Mouse (Mus musculus): ENCODE results near the gene Tmem79.
"Not testable (repeated sequence)": the region's sequence is repeated elsewhere in the genome, so short reads cannot be mapped to it uniquely, and the experiment has no call there.

Gene Tmem79

DNA sequence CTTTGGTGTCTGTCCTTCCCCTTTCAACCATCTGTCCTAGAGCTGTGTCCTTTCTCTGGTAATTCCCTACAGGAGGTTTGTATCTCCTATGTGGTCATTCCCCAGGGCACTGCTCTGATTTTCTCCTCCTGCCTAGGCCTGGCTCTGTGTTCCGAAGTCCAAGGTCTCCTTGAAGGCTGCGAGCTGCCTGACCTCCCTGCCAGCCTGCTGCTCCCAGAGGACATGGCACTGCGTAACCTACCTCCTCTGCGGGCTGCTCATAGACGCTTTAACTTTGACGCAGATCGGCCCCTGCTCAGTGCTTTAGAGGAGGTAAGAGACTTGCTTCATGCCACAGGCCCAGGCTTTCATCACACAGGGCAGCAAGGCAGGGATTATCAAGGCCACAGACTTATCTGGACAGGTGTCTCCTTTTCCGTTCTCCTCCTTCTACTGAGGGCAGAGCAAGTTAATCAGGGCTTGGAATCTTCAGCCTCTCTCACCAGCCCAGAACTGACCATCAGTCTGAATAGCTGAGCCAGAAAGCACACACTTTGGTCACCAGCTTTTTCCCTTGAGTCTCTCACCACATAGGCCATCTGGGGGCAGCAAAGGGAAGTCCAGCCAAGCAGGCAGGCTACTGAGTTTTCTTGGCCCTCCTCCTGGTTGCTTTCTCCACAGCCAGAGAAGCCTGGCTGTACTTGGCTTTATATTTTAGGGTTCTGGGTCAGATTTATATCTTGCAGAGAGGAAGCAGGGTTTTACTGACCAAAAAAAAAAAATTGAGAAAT, 18.6 kb upstream of the Tmem79 start:
- no peak for DNase-seq (ENCODE audit: low spot score in 2 of 2)

DNA sequence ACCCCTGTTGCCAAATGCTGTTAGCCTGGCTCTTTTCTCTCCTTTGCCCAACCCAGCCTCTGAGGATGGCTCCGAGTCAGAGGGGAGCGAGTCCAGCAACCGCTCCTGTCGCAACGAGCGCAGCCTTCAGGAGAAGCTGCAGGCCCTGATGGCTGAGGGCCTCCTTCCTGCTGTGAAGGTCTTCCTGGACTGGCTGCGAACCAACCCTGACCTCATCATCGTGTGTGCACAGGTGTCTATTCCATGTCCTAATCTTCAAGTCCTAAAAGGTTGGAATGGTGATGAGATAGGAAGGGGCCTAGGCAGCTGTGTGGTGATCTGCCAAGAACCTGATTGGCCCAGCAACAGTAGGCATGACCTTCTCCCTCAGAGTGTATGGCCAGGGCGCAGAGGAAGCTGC, 17.0 kb upstream of the Tmem79 start:
- no peak for DNase-seq (ENCODE audit: low spot score in 2 of 2)

DNA sequence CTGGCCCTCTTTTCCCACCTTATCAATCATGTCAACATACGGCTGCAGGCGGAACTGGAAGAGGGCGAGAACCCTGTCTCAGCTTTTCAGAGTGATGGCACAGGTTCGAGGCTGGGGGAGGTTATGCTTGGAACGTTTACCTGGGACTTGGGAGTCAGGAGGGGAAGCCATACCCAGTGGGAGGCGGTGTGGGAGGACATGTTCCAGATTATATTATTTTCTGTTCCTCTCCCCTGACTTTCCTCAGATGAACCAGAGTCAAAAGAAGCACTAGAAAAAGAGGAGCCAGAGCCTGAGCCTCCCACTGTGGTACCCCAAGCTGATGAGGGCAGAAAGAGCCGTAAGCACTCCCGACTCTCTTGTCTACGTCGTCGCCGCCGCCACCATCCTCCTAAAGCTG, 14.8 kb upstream of the Tmem79 start:
- no peak for DNase-seq (ENCODE audit: low spot score in 2 of 2)

DNA sequence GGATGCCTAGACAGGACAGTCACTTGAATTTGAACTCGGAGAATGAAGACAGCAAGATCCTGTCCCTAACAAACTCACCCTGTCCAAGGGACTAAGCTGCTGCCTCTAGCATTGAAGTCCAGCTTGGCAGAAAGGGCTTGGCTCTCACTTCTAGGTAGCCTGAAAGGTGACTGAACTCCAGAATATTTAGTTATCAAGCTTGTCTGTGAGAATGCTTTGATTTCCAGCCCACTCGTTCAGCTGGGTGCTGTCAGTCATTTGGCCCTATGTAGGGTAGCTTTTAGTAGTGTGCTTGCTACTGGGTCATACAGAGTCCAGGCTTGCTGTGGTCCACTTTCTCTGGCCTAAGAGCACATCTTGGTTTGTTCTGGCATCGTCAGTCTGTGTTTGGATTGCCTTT, 3.1 kb upstream of the Tmem79 start:
- no peak for DNase-seq (ENCODE audit: low spot score in 2 of 2)

DNA sequence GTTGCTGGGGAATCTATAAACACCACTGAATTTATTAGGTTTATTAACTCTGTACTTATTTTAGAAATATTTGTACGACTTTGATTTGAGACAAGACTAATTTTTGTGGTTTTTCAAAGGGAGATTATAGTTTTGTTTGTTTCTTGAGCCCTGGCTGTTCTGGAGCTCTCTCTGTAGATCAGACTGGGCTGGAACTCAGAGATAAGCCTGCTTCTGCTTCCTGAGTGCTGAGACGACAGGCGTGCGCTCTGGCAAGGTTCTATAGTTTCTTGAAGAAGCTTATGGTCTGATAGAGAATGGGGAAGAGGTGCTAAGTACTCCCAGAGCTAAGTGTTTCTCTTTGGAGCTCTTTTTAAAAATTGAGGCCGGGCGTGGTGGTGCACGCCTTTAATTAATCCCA, 2.4 kb upstream of the Tmem79 start:
- DNase-seq (ENCODE audit: low spot score in 2 of 2), result no peak

DNA sequence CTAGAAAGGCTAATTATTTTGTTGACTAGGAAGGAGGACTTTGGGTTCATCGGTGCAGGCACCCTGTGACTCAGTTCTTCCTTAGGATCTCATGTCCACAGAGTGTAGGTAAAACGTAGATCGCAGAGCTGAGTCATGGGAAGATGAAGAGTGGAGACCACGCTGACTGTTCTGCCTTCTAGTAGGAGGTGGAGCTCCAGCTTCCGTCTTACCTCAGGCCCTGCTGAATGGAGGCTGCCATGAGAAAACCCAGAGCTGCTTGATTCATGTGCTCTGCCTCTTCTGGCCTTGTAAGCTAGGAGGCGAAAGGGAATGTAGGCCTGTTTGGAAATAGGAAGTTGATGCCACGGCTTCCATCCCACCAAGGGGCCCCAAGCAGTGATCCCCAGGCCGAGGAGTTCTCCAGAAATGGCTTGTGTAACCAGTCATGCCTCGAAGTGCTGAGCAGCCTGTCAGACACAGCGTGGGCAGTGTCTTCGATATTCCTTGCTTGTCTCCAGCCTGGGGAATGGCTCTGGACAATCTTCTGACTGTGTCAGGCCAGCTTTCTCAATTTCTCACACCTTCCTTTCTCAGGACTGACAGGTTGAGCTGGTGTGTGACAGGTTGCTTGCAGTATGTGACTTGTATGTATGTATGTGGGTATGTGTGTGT, 1.5 kb upstream of the Tmem79 start:
- no peak for DNase-seq (ENCODE audit: low spot score in 2 of 2)

DNA sequence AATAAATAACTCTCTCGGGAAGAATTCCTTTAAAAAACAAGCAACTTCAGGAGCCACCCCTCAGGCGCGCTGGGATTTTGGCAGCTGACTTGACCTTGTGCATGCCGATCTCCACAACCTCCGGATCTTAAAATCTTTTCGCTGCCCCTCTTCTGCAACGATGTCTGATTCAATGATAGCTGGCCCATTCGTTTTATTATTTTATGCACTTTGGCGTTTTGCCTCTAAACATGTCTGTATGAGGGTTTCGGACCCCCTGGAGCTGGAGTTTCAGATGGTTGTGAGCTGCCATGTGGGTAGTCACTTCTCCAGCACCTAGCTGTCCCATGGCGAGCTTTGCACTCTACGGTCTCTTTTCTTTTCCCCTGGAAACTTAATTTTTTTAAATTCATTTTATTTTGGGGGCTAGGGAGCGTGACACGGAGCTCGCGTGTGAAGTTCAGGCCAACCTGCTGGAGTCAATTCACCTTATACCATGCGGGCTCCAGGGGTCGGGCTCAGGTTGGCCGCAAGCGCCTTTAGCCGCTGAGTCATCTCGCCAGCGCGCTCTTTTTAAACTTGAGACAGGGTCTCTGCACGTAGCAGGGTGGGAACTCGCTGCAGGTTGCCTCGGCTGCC, 403 bp downstream of the Tmem79 start:
- peak in 1 of 2 experiments; percentile 35 for DNase-seq (ENCODE audit: low spot score in 2 of 2)

DNA sequence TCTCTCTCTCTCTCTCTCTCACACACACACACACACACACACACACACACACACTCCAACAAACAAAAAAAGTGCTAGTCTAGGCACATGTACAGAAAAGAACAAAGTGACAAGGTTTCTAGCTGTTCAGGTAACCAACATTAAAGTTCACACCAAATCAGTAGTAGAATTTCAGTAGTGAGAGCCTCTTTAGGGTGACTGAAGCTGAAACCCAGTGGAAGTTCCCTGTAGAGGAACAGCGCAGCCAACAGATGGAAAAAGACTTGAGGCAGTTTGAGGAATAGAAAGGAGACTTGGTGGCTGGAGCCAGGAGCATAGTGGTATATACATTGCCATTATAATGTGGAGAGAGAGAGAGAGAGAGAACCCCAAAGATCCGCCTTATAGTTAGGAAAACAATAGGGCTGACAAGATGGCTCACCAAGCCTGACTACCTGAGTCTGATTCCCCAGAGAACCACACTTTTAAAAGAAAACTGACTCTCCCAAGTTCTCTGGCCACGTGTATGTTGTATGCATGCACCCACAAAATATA, 979 bp downstream of the Tmem79 start:
- no peak for DNase-seq (ENCODE audit: low spot score in 2 of 2)

DNA sequence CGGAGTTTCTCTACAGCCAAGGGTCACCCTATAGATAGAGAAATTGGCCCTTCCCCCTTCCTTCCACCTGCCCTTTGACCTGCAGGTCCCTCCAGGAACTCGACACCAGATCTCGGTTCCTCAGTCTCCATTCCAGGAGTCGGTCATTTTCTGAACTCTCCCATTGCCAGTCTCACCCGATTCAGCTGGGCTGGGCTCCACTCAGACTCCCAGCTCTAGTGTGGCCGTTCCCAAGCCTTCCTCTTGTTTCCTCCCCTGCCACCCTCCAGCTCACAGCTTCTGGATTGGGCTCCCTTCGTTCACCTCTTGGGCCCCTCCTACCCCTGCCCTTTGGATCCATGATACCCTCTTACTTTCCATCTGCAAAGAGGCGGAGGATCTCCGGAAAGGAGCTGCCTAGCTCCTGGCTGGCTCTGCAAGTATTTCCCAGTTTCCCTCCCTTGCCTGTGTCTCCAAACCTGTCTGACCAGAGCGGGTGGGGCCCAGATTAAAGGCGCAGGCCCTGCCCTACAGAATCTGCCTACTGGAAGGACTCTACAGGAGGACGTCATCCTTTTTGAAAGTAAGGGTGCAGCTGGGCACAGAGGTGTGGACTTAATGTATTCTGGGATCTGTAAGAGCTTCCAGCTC, 1.8 kb downstream of the Tmem79 start:
- no peak for DNase-seq (ENCODE audit: low spot score in 2 of 2)

DNA sequence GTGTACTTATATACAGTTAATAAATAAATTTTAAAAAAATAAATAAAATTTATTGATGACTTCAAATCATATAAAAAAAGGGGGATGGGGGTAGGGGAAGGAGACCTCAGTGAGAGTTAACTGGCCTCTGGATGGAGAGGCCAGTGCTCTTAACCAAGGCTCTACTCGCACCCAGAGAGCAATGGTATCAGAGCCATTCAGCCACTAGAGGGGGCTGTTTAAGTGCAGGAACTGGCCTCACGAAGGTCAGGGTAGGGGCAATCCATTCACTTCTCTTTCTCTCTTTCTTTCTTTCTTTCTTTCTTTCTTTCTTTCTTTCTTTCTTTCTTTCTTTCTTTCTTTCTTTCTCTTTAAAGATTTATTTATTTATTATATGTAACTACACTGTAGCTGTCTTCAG, 4.7 kb downstream of the Tmem79 start:
- peak in 1 of 2 experiments; percentile 28 for DNase-seq (ENCODE audit: low spot score in 2 of 2)

DNA sequence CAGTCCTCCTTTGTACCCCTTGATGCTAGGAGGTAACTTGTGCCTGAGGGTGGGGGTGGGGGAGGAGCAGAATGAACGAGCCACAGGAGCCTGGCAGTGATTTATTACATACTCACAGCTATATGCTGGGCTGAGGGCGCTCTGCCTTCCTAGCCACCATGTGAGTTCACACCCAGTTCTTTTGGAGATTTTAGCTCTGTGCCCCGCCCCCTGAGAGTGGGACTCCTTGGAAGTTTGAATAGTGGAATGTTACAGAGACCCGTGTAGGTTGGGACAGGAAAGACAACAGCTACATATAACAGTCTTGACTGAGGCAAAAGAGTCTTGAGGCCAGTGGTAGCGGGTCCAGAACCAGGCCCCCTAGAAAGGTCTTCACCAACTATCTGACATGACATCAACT, 7.0 kb downstream of the Tmem79 start:
- DNase-seq (ENCODE audit: low spot score in 2 of 2), result no peak

DNA sequence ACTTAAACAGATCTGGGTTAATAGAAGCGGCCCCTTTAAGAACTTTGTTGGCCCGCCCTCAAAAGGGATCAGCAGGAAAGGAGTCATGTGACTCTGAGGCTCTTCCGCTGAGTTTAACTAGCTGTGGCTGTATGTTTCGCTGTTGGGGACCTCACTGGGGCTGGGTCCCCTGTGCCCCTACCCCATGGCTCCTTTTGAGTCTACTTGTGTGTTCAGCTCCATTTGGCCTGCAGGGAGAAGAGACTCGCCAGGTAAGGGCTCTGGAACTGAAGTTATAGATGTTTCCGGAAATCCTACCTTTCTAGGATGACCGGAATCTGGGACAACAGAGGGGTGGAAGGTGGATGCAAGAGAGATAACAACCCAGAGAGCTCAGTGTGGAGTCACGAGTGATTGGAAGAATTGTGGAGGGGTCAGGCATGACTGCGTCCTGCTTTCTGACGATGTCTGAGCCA, 11.0 kb downstream of the Tmem79 start, which contains the start of gene Glmp:
Gene Glmp (plus strand): TSS at position 73 of the 455 bp plus-strand sequence.
- peak; percentile 68 to 73 for DNase-seq (ENCODE audit: low spot score in 2 of 2)

DNA sequence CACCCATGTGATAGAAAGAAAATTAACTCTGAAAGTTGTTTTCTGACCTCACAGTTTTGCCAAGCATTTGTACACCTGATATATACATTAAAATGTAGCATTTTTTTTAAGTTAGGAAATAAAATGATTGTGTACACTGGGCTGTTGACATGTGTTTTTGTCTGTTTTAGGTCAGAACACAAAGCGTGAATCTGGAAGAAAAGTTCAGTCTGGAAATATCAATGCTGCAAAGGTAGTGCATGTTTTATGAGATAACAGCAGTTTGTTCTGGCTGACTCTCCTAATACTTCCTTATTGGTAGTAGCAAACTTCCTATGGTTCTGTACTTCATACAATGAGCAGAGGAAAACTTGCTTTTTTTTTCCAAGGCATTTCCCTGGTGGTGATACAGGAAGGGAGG, 36.8 kb downstream of the Tmem79 start:
- no peak for DNase-seq (ENCODE audit: low spot score in 2 of 2)

DNA sequence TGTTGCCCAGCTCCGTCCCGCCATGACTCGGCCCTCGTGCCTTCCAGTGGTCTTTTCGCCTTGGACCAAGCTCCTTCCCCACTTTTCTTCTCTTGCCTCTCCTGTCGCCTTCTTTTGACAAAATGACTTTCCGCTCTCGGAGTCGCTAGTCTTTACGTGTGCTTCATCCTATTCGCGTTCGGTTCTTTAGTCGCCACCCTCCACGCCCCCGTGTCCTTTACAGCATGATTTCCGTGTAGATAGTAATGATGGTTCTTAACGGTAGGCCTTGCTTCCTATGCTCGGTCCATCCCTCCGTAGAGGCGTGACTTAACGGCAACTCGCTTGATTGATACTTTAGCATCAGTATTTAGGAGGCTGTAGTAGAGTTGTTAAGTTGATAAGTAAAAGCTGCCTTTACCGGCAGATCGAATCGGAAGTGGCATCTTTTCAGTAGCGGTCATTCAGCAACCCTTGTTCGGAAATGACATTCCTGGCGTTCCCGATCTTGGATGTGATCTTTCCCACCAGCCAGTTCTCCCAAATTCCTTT, 38.6 kb downstream of the Tmem79 start:
- no peak for DNase-seq (ENCODE audit: low spot score in 2 of 2)

DNA sequence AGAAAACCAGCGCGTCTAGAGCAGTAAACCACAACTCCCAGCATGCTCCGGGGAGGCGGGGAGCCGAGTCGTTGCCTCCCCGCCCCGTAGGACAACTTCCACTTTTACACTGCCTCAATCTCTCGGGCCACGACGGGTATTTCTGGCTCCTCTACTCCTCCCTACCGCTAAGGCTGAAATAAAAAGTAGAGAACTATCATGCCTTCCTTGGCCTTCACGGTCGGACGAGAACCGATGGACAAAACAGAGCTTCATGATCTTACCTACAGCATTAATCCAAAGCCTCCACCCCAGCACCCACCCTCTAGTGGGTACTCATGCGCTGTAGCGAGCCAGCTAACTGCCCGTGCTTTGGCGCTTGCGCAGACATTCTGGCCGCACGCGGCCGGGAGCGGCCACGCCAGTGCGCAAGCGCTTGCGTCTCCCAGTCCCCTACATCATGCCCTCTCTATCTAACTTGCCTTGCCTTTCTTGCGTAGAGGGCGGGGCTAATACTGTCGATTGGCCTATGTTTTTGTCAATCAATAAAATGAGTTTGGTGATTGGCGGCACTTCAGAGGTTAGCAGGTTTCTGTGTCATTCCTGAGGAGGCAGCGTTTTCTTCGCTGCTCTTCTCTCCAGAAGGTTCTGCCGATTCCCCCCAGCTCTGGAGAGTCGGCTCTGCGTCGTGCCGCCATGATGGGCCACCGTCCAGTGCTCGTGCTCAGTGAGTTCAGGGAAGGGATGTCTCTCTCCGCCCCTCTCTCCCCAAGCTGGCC, 39.2 kb downstream of the Tmem79 start, which contains the start of the genes Tsacc and Cct3:
Gene Tsacc (minus strand): TSS at position 439 of the 758 bp plus-strand sequence.
Gene Cct3 (plus strand): TSS at position 556 of the 758 bp plus-strand sequence.
- peak; percentile 99 to 100 for DNase-seq (ENCODE audit: low spot score in 2 of 2)

DNA sequence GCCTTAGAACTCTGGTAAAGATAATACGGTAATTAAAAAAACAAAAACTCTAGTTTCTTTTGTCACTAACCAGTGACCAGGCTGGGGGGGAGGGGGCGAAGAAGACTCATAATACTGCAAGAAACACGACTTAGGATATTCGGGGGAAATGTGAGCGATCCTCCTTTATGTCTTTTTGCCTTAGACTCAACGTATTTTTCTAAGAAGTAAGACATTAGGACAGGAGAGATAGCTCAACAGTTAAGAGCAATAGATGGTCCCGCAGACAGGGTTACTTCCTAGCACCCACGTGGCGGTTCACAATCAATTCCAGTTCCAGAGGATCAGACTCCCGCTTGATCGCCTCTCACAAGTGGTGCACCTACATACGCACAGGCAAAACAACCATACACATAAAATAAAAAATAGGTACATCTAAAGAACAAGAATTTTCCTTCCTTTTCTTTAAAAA, 39.8 kb downstream of the Tmem79 start:
- DNase-seq (ENCODE audit: low spot score in 2 of 2), result no peak

DNA sequence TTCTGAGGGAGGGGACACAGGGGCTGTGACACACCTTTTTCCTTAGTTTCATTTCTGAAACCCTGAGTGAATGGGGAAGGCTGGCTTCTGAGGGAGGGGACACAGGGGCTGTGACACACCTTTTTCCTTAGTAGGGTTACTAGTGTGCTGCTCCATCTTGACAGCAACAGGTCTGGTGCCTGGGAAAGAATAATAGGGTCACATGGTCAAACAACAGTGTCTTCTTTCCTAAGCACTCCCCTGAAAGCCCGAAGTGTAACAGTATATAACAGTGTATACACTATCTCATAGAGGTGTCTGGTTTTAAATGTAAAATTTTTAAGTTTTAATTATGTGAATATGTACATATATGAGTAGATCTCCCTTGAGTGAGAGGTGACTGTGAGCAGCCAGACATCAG, 40.7 kb downstream of the Tmem79 start:
- not testable (repeated sequence) for DNase-seq (ENCODE audit: low spot score in 2 of 2)

DNA sequence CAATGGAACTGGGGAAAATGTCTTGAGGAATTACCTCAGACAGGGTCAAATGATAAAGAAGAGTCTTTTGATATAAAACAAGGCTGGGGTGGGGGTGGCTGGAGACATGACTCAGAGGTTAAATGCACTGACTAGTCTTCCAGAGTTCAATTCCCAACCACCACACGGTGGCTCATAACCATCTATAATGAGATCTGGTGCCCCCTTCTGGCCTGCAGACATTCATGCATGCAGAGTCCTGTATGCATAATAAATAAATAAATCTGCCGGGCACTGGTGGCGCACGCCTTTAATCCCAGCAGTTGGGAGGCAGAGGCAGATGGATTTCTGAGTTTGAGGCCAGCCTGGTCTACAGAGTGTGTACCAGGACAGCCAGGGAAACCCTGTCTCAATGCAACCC, 44.0 kb downstream of the Tmem79 start:
- DNase-seq (ENCODE audit: low spot score in 2 of 2), result peak in 1 of 2 experiments; percentile 3

DNA sequence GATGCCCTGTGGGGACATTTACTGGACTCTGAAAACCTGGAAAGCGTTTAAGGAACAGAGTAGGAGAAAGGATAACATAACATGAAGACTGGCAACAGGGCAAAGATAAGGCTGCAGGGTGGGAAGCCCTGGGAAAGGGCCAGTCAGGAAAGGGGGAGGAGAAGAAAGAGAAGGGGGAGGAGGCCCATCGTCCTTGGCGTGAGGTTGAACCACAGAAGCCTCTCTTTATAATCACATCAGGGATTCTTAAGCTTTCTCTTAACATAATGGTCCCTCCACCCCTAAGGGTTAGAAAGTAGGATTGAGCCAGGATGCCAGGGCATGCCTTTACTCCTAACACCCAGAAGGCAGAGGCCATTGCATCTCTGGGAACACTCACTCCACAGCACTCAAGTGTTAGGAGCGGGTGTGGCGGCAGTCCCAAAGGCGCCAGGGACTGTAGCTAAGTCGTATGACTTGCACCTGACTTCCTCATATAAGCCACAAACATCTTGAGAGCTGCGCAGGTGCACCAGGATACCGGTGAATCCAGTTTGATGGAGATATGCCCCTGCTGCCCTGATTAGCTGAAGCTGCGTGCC, 47.7 kb downstream of the Tmem79 start:
- DNase-seq (ENCODE audit: low spot score in 2 of 2), result not testable (repeated sequence)

DNA sequence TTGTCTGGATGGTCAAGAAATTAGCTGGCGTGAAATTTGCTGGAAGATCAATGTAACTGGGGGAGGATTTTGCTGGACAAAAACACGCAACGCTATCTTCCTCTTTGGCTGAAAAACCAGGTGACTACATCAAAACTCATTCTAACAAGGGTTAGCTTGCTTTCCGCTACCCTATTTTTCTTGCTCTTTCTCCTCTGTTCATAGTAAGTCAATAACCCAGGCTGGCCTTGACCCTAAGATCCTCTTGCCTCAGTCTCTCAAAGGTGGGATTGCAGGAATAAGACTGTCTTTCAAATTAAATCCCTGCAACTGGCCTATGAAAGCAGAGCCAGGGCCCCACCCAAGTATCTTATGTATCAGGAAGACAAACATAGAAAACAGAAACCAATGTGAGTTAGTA, 48.8 kb downstream of the Tmem79 start, which contains the start of gene Gm38392:
Gene Gm38392 (minus strand): TSS at position 101 of the 400 bp plus-strand sequence.
- DNase-seq (ENCODE audit: low spot score in 2 of 2), result no peak
